Comparison of ENCODE assay signal across 30 mouse cellular contexts in the genomic region with DNA sequence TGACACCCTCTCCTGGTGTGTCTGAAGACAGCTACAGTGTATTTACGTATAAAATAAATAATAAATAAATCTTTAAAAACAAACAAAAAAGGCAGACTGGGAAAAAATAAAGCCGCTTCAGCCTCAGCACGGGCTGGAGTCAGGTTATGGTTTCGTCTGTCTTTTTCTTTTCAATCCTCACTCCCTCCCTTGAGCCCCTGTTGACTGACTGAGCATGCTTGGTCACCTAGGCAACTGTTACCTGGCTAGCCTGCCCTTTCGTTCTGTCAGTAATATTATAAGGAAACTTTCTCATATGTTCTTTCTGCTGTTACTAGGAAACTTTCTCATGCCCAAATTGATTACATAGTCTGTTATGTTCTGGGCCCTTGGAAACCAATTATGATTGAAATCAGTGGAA. TPM values are rescaled to one million over a fixed set of nuclear protein-coding genes. Genes with fewer than 3 reads are reported as not detected.
A peak's percentile ranks its signal among the peaks of the same experiment; 100 is the strongest.
DNase-seq lines count a peak whose midpoint lies in the region; ATAC-seq and TF ChIP-seq lines count a peak whose summit lies in the region.
"Had no signal": no experiment of that assay in that cellular context is flagged by ENCODE, and none has a peak within 500 bp of the region (broad histone marks: within the 10 kb centered on the region; RNA-seq: fewer than 3 reads in every experiment).

No protein-coding gene starts in this region.

- DNase-seq in hindbrain, embryonic 11.5 days (ENCODE audit: low spot score), result no peak
- DNase-seq in layer of hippocampus, adult 2 months (ENCODE audit: low spot score in 2 of 2), result no peak
- no peak for DNase-seq in layer of hippocampus, adult 18-20 months (ENCODE audit: low spot score in 2 of 2)
- DNase-seq in midbrain, postnatal 0 days (ENCODE audit: low spot score), result peak; percentile 20
- DNase-seq in midbrain, embryonic 10.5 days (ENCODE audit: low spot score), result no peak
- DNase-seq in gastrocnemius, postnatal 25 days, result no peak
- DNase-seq: adrenal gland, adult 2 months; adrenal gland, postnatal 14 days; B cell, adult 2 months; cerebellum, adult 18-20 months; cerebellum, adult 9-10 months; cerebellum, postnatal 14 days; gastrocnemius, postnatal 36 days; heart, adult 2 months; heart, postnatal 14 days; heart, postnatal 4 days had no signal

- H3K4me1 ChIP-seq in hindbrain, embryonic 15.5 days (replicated peaks), result 0 out of 2 replicates have a peak, but pooled peaks cover 3% of the 10 kb centered on the region
- H3K4me1 ChIP-seq in hindbrain, embryonic 11.5 days (replicated peaks; ENCODE audit: control insufficient read depth, insufficient read depth, low read length), result no peaks in the 10 kb centered on the region
- no peaks in the 10 kb centered on the region for H3K4me1 ChIP-seq in midbrain, postnatal 0 days (ENCODE audit: insufficient read depth, low read length)
- H3K4me1 ChIP-seq in midbrain, embryonic 10.5 days, result no peaks in the 10 kb centered on the region
- H3K4me1 ChIP-seq: embryonic facial prominence, embryonic 12.5 days; forebrain, embryonic 12.5 days; forebrain, embryonic 15.5 days; hindbrain, embryonic 13.5 days had no signal

- no peak overlapping the region for H3K4me2 ChIP-seq in hindbrain, embryonic 15.5 days
- H3K4me2 ChIP-seq in hindbrain, embryonic 11.5 days (replicated peaks; ENCODE audit: low read depth, low read length), result no peak overlapping the region
- H3K4me2 ChIP-seq in midbrain, postnatal 0 days (ENCODE audit: low read depth, low read length, poor library complexity, severe bottlenecking), result no peak overlapping the region
- H3K4me2 ChIP-seq: embryonic facial prominence, embryonic 12.5 days; forebrain, embryonic 12.5 days; forebrain, embryonic 15.5 days; heart, embryonic 13.5 days; hindbrain, embryonic 13.5 days had no signal

- WGBS in hindbrain, embryonic 15.5 days, result 55% methylated on average over 5 of the region's 5 CpGs
- 81% methylated on average over 5 of the region's 5 CpGs for WGBS in hindbrain, embryonic 11.5 days
- 61% methylated on average over 5 of the region's 5 CpGs for WGBS in midbrain, postnatal 0 days
- WGBS in midbrain, embryonic 10.5 days, result 89% methylated on average over 5 of the region's 5 CpGs

- H3K27ac ChIP-seq in hindbrain, embryonic 15.5 days (replicated peaks), result no peak overlapping the region
- no peak overlapping the region for H3K27ac ChIP-seq in hindbrain, embryonic 11.5 days (ENCODE audit: low read depth, low read length)
- peak overlapping the region; percentile 72 for H3K27ac ChIP-seq in layer of hippocampus, adult 2 months
- H3K27ac ChIP-seq in midbrain, postnatal 0 days (ENCODE audit: low read depth, low read length), result no peak overlapping the region
- H3K27ac ChIP-seq in midbrain, embryonic 10.5 days (replicated peaks), result no peak overlapping the region
- H3K27ac ChIP-seq: embryonic facial prominence, embryonic 12.5 days; forebrain, embryonic 12.5 days; forebrain, embryonic 15.5 days; heart, adult 2 months; heart, embryonic 10.5 days; heart, embryonic 13.5 days; hindbrain, embryonic 13.5 days had no signal

- H3K9ac ChIP-seq in hindbrain, embryonic 15.5 days, result no peak overlapping the region
- no peak overlapping the region for H3K9ac ChIP-seq in hindbrain, embryonic 11.5 days (ENCODE audit: low read depth, low read length)
- no peak overlapping the region for H3K9ac ChIP-seq in midbrain, postnatal 0 days (replicated peaks; ENCODE audit: low read length, poor library complexity, severe bottlenecking)
- H3K9ac ChIP-seq: embryonic facial prominence, embryonic 12.5 days; forebrain, embryonic 12.5 days; forebrain, embryonic 15.5 days; heart, embryonic 13.5 days; hindbrain, embryonic 13.5 days had no signal

- no peak for TF ChIP-seq CTCF in layer of hippocampus, adult 2 months (conservative IDR thresholded peaks at IDR 0.05)
- no peak for TF ChIP-seq CTCF in midbrain, postnatal 0 days (IDR thresholded peaks at IDR 0.05)

- H3K4me3 ChIP-seq in hindbrain, embryonic 15.5 days, result no peak overlapping the region
- H3K4me3 ChIP-seq in hindbrain, embryonic 11.5 days (ENCODE audit: low read depth, low read length), result no peak overlapping the region
- H3K4me3 ChIP-seq in layer of hippocampus, adult 2 months, result no peak overlapping the region
- no peak overlapping the region for H3K4me3 ChIP-seq in midbrain, postnatal 0 days (ENCODE audit: low read depth, low read length)
- no peak overlapping the region for H3K4me3 ChIP-seq in midbrain, embryonic 10.5 days
- H3K4me3 ChIP-seq: embryonic facial prominence, embryonic 12.5 days; erythroblast, embryonic 14.5 days; forebrain, embryonic 12.5 days; forebrain, embryonic 15.5 days; heart, adult 2 months; heart, embryonic 10.5 days; heart, embryonic 13.5 days; hindbrain, embryonic 13.5 days had no signal

- H3K36me3 ChIP-seq in hindbrain, embryonic 15.5 days, result peaks cover 20% of the 10 kb centered on the region
- H3K36me3 ChIP-seq in hindbrain, embryonic 11.5 days (ENCODE audit: control insufficient read depth, insufficient read depth, low read length), result no peaks in the 10 kb centered on the region
- peaks cover 1% of the 10 kb centered on the region; the same call in 1 of the 2 replicates for H3K36me3 ChIP-seq in midbrain, postnatal 0 days (ENCODE audit: insufficient read depth, low read length)
- peaks cover 36% of the 10 kb centered on the region for H3K36me3 ChIP-seq in midbrain, embryonic 10.5 days

- peak; percentile 38; the same call in 1 of the 2 replicates for ATAC-seq in hindbrain, embryonic 15.5 days (ENCODE audit: low FRiP score, low read depth)
- no peak for ATAC-seq in hindbrain, embryonic 11.5 days (ENCODE audit: low FRiP score)
- ATAC-seq in midbrain, postnatal 0 days (ENCODE audit: low FRiP score), result no peak
- ATAC-seq: forebrain, embryonic 15.5 days; inflammation-experienced regulatory T-cells, adult 6 months; intestine, embryonic 16.5 days; Patski had no signal

- no peaks in the 10 kb centered on the region for H3K27me3 ChIP-seq in hindbrain, embryonic 15.5 days
- no peaks in the 10 kb centered on the region for H3K27me3 ChIP-seq in hindbrain, embryonic 11.5 days (ENCODE audit: control insufficient read depth, insufficient read depth, low read length)
- H3K27me3 ChIP-seq in midbrain, postnatal 0 days (ENCODE audit: insufficient read depth, low read length), result no peaks in the 10 kb centered on the region
- no peaks in the 10 kb centered on the region for H3K27me3 ChIP-seq in midbrain, embryonic 10.5 days (ENCODE audit: low read depth, poor library complexity, severe bottlenecking)
- H3K27me3 ChIP-seq: CH12.LX; embryonic facial prominence, embryonic 12.5 days; forebrain, embryonic 12.5 days; forebrain, embryonic 15.5 days; heart, embryonic 13.5 days; hindbrain, embryonic 13.5 days; Patski had no signal

- H3K9me3 ChIP-seq in hindbrain, embryonic 15.5 days, result no peaks in the 10 kb centered on the region
- H3K9me3 ChIP-seq in hindbrain, embryonic 11.5 days (ENCODE audit: control insufficient read depth, low read length), result no peaks in the 10 kb centered on the region
- no peaks in the 10 kb centered on the region for H3K9me3 ChIP-seq in midbrain, postnatal 0 days (ENCODE audit: low read length)
- H3K9me3 ChIP-seq in midbrain, embryonic 10.5 days (replicated peaks), result no peaks in the 10 kb centered on the region
- H3K9me3 ChIP-seq: embryonic facial prominence, embryonic 12.5 days; forebrain, embryonic 12.5 days; forebrain, embryonic 15.5 days; G1E; heart, embryonic 10.5 days; heart, embryonic 13.5 days; hindbrain, embryonic 13.5 days had no signal

RNA-seq across cellular contexts. Expression of a gene that starts 7.0 kb away (rescaled TPM):
- polyA plus RNA-seq in hindbrain, embryonic 15.5 days (2015; fragmentation: Nextera tagmentation; extraction: Ambion mirVana), result 102 and 106 TPM in 2 replicates
- polyA plus RNA-seq in hindbrain, embryonic 11.5 days (2014; fragmentation: Nextera tagmentation; extraction: Ambion mirVana), result 96.8 and 104 TPM in 2 replicates
- total RNA-seq in layer of hippocampus, adult 2 months (2021), result 10 to 100 TPM; 60.3 to 65.3 TPM
- total RNA-seq in layer of hippocampus, adult 18-20 months (2021), result 10 to 100 TPM; 45.3 to 55.3 TPM
- total RNA-seq in midbrain, postnatal 0 days (2014; rRNA removed), result 76.3 and 79.7 TPM in 2 replicates
- polyA plus RNA-seq in midbrain, postnatal 0 days (2015; fragmentation: Nextera tagmentation; extraction: Ambion mirVana), result 49.2 and 52.4 TPM in 2 replicates
- 94.7 and 97.5 TPM in 2 replicates for polyA plus RNA-seq in midbrain, embryonic 10.5 days (2016; fragmentation: Nextera tagmentation; extraction: Ambion mirVana)
- 10 to 100 TPM; 12.0 to 12.9 TPM for total RNA-seq in gastrocnemius, postnatal 25 days (2021)

RNA-seq across cellular contexts. Expression of a gene that starts 22.7 kb away (rescaled TPM):
- polyA plus RNA-seq in hindbrain, embryonic 15.5 days (2015; fragmentation: Nextera tagmentation; extraction: Ambion mirVana), result 159 and 171 TPM in 2 replicates
- polyA plus RNA-seq in hindbrain, embryonic 11.5 days (2014; fragmentation: Nextera tagmentation; extraction: Ambion mirVana), result 169 and 175 TPM in 2 replicates
- 100 to 1,000 TPM; 177 to 178 TPM for total RNA-seq in layer of hippocampus, adult 2 months (2021)
- 100 to 1,000 TPM; 181 to 183 TPM for total RNA-seq in layer of hippocampus, adult 18-20 months (2021)
- 19.0 and 34.4 TPM in 2 replicates for total RNA-seq in midbrain, postnatal 0 days (2014; rRNA removed)
- polyA plus RNA-seq in midbrain, postnatal 0 days (2015; fragmentation: Nextera tagmentation; extraction: Ambion mirVana), result 165 and 166 TPM in 2 replicates
- polyA plus RNA-seq in midbrain, embryonic 10.5 days (2016; fragmentation: Nextera tagmentation; extraction: Ambion mirVana), result 192 and 200 TPM in 2 replicates
- total RNA-seq in gastrocnemius, postnatal 25 days (2021), result 100 to 1,000 TPM; 282 to 296 TPM

RNA-seq across cellular contexts. Expression of a gene that starts 32.5 kb away (rescaled TPM):
- 0.45 and 0.62 TPM in 2 replicates for polyA plus RNA-seq in hindbrain, embryonic 15.5 days (2015; fragmentation: Nextera tagmentation; extraction: Ambion mirVana)
- 0.73 and 2.0 TPM in 2 replicates for polyA plus RNA-seq in hindbrain, embryonic 11.5 days (2014; fragmentation: Nextera tagmentation; extraction: Ambion mirVana)
- not detected for total RNA-seq in layer of hippocampus, adult 2 months (2021)
- not detected for total RNA-seq in layer of hippocampus, adult 18-20 months (2021)
- total RNA-seq in midbrain, postnatal 0 days (2014; rRNA removed), result 0.14 and 0.77 TPM in 2 replicates
- polyA plus RNA-seq in midbrain, postnatal 0 days (2015; fragmentation: Nextera tagmentation; extraction: Ambion mirVana), result 0.36 and 0.60 TPM in 2 replicates
- polyA plus RNA-seq in midbrain, embryonic 10.5 days (2016; fragmentation: Nextera tagmentation; extraction: Ambion mirVana), result 0.77 and 1.6 TPM in 2 replicates
- total RNA-seq in gastrocnemius, postnatal 25 days (2021), result under 1 TPM in 1 of 2 experiments, not detected in 1; 0.18 TPM
- total RNA-seq: G1E; gastrocnemius, postnatal 36 days; granulocyte monocyte progenitor cell, adult 5-6 weeks; heart, adult 2 months had no signal
- polyA plus RNA-seq: erythroblast, embryonic 14.5 days; G1E; inflammation-experienced regulatory T-cells, adult 6 months had no signal

RNA-seq across cellular contexts. Expression of a gene that starts 33.7 kb away (rescaled TPM):
- 0.35 and 0.47 TPM in 2 replicates for polyA plus RNA-seq in hindbrain, embryonic 15.5 days (2015; fragmentation: Nextera tagmentation; extraction: Ambion mirVana)
- 0.32 and 0.45 TPM in 2 replicates for polyA plus RNA-seq in hindbrain, embryonic 11.5 days (2014; fragmentation: Nextera tagmentation; extraction: Ambion mirVana)
- under 1 TPM; 0.39 to 0.61 TPM for total RNA-seq in layer of hippocampus, adult 2 months (2021)
- under 1 TPM; 0.58 to 0.67 TPM for total RNA-seq in layer of hippocampus, adult 18-20 months (2021)
- total RNA-seq in midbrain, postnatal 0 days (2014; rRNA removed), result 0.16 TPM in 1 of 2 replicates, not detected in the other
- polyA plus RNA-seq in midbrain, postnatal 0 days (2015; fragmentation: Nextera tagmentation; extraction: Ambion mirVana), result 0.26 and 0.35 TPM in 2 replicates
- polyA plus RNA-seq in midbrain, embryonic 10.5 days (2016; fragmentation: Nextera tagmentation; extraction: Ambion mirVana), result 0.46 and 0.62 TPM in 2 replicates
- 10 to 100 TPM in 1 of 2 experiments, 1 to 10 TPM in 1; 3.0 to 10.9 TPM for total RNA-seq in gastrocnemius, postnatal 25 days (2021)
- total RNA-seq: CH12.LX; granulocyte monocyte progenitor cell, adult 5-6 weeks had no signal
- polyA plus RNA-seq: erythroblast, embryonic 14.5 days; G1E; inflammation-experienced regulatory T-cells, adult 6 months had no signal
